Mouse (Mus musculus) spleen, adult 2 months (tissue): ENCODE results near the gene Irf2bp2. TPM values are rescaled to one million over a fixed set of nuclear protein-coding genes. Genes with fewer than 3 reads are reported as not detected.

Experiments
- DNase-seq, 2 experiments: peaks; one replicate each; pipeline versions ENCODE4 v3.0.0 to v3.0.0-alpha.2; 2012 to 2021; ENCODE audit warnings: low spot score in 2 of 2, low read depth in 1 of 2
- H3K27ac ChIP-seq: fragments of 200-500 bp; 2 replicates; pipeline ENCODE4 v1.5.1; 2012; ENCODE audit warnings: low read length, inconsistent platforms; ENCODE audit not compliant: insufficient read depth
- H3K27me3 ChIP-seq: fragments of 200-500 bp; 2 replicates; pipeline ENCODE4 v1.6.1; 2012; ENCODE audit warnings: mild to moderate bottlenecking, moderate library complexity, low read length, inconsistent platforms; ENCODE audit not compliant: control insufficient read depth, insufficient read depth
- H3K36me3 ChIP-seq: fragments of 200-500 bp; 2 replicates; pipeline ENCODE4 v1.6.1; 2012; ENCODE audit warnings: mild to moderate bottlenecking, low read length, inconsistent platforms; ENCODE audit not compliant: control insufficient read depth, insufficient read depth
- H3K4me1 ChIP-seq: fragments of 200-500 bp; 2 replicates; pipeline ENCODE4 v1.6.1; 2011; ENCODE audit warnings: inconsistent platforms; ENCODE audit not compliant: control insufficient read depth, insufficient read depth, insufficient read length
- H3K4me3 ChIP-seq: fragments of 200-500 bp; 2 replicates; pipeline ENCODE4 v1.5.1; 2011; ENCODE audit warnings: mild to moderate bottlenecking, inconsistent platforms; ENCODE audit not compliant: insufficient read depth, insufficient read length; ENCODE audit errors: extremely low read depth
- CTCF ChIP-seq: fragments of 200-500 bp; IDR thresholded peaks from 2 replicates; pipeline ENCODE4 v1.5.1; 2011; ENCODE audit warnings: mild to moderate bottlenecking, inconsistent platforms; ENCODE audit not compliant: insufficient read depth, insufficient read length, insufficient replicate concordance; ENCODE audit errors: extremely low read depth
- POLR2A ChIP-seq: fragments of 200-500 bp; IDR thresholded peaks from 2 replicates; pipeline ENCODE4 v1.6.1; 2011; ENCODE audit warnings: low read depth, low read length, inconsistent platforms
- WGBS: fragments of 180-500 bp; shearing (Covaris S2); methylation state at CpG from one replicate; pipeline ENCODE4 v1.1.7; 2018; 5-methylcytosine and 5-hydroxymethylcytosine counted together
- polyA plus RNA-seq: library from polyadenylated mRNA; depleted of rRNA; stranded (reverse); fragments of >200 nt; gene quantifications from 2 replicates; pipeline ENCODE4 v1.2.3, GENCODE M21; 2012

Gene Irf2bp2
- polyA plus RNA-seq, 1 experiment, result 49.6 TPM

DNA sequence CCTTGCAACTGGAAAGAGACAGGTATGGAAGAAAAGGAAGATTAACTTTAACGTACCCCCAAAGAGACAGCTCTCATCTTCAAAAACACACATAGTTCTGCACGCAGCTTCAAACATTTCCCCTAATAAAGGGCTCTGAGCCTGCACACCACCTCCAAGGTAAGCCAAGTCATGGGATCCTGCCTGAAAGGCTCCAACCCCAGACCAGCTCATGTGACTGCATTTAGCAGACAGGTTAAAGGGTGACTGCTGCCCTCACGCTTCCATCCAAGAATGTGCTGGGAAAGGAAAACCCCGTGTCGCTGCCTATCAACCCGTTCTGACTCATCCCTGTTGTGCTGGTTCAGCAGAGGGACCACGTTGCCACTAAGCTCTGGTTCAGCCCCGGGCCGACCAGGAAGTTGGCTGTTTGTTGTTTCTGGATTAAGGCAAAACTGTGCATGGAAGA, 1.9 kb downstream of the Irf2bp2 start:
- H3K27ac ChIP-seq, result peak overlapping the region; percentile 92
- 1% methylated on average over 9 of the region's 9 CpGs for WGBS
- H3K4me1 ChIP-seq, result peaks cover 20% of the 10 kb centered on the region
- H3K36me3 ChIP-seq, result peaks cover 16% of the 10 kb centered on the region
- peak in 1 of 2 experiments; percentile 33 for DNase-seq
- no peak for TF ChIP-seq CTCF
- TF ChIP-seq POLR2A, result no peak
- H3K4me3 ChIP-seq, result peak overlapping the region; percentile 73
- no peaks in the 10 kb centered on the region for H3K27me3 ChIP-seq

DNA sequence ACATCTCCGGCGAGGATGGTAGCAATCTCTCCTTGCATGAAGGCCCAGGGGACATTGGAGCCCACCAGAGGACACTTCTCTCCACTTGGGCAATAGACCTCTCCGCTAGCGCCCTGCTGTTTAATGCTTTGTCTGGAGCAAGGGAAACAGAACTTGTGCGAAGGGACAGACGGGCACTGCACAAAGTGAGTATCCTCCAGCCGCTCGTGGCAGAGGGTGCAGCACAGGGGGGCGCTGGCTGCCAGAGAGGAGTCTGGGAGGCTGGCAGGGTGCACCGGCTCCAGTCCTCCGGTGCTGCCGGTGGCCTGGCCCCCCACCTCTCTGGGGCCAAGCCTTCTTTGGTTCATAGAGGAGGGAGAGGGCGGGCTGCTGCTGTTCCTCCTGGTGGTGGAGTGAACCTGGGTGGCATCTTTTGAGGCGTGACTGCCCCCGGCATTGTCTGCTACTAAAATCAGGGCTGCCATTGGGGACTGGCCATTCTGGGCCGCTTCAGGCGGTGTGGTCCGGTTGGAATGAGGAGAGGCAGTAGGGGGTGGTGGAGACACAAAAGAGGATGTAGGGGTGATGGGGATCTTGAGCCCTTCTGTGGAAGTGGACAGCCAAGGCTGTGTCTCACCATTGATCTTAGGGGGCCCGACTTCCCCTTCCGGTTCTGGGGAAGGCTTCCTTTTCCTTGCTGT, 2.5 kb downstream of the Irf2bp2 start:
- TF ChIP-seq CTCF (no peak), POLR2A (no peak)
- Histone ChIP-seq H3K36me3 (peaks cover 16% of the 10 kb centered on the region), H3K4me3 (peak overlapping the region; percentile 73), H3K4me1 (peaks cover 18% of the 10 kb centered on the region), H3K27me3 (no peaks in the 10 kb centered on the region), H3K27ac (peak overlapping the region; percentile 92)
- peak in 1 of 2 experiments; percentile 46 for DNase-seq
- 1% methylated on average over 19 of the region's 20 CpGs for WGBS

DNA sequence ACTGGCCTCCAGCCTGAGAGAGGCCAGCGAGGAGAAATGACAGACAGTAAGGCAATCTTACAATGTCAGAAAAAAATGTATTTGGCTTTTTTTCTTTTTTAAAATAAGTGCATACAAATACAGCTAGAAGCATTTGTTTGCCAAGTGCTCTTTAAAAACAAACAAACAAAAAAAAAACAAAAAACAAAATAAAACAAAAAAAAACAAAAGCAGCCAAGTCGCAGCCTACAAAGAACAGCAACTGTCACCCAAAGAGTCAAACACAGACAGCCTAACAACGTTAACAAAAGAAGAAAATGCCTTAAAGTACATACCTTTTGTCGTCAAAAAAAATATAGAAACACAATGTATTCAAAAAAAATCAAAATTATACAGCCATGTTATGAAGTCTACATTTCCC, 3.2 kb downstream of the Irf2bp2 start:
- peaks cover 17% of the 10 kb centered on the region for H3K4me1 ChIP-seq
- TF ChIP-seq CTCF (no peak), POLR2A (no peak)
- 0% methylated on average over 4 of the region's 4 CpGs for WGBS
- peaks cover 16% of the 10 kb centered on the region for H3K36me3 ChIP-seq
- H3K27ac ChIP-seq, result peak overlapping the region; percentile 94
- no peak for DNase-seq
- H3K27me3 ChIP-seq, result no peaks in the 10 kb centered on the region
- peak overlapping the region; percentile 63 for H3K4me3 ChIP-seq

DNA sequence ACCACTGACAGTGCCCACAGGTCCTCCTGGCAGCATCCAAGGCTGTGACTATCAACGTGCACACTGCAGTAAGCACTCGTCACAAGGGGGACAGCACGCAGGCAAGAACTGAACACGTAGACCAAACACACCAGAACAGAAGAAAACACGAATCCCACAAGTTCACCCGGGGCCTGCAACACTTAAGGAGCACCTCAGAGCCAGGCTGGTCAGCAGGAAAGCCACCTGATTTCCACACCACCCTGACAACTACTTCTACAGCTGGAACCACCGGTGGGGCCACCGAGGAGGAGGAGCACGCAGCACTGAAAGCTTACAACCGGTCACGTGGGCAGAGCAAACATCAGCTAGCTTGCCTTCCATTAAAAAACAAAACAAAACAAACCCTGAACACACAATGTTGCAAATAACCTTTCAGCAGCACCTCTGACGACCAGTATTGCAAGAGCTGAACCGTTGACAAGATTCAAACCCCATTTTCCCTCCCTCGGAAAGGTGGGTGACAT, 3.7 kb downstream of the Irf2bp2 start:
- peak overlapping the region; percentile 63 for H3K4me3 ChIP-seq
- H3K36me3 ChIP-seq, result peaks cover 16% of the 10 kb centered on the region
- DNase-seq, result peak in 1 of 2 experiments; percentile 65
- under 1% methylated on average over 14 of the region's 14 CpGs for WGBS
- no peaks in the 10 kb centered on the region for H3K27me3 ChIP-seq
- no peak for TF ChIP-seq CTCF
- no peak for TF ChIP-seq POLR2A
- H3K4me1 ChIP-seq, result peaks cover 17% of the 10 kb centered on the region
- peak overlapping the region; percentile 94 for H3K27ac ChIP-seq

DNA sequence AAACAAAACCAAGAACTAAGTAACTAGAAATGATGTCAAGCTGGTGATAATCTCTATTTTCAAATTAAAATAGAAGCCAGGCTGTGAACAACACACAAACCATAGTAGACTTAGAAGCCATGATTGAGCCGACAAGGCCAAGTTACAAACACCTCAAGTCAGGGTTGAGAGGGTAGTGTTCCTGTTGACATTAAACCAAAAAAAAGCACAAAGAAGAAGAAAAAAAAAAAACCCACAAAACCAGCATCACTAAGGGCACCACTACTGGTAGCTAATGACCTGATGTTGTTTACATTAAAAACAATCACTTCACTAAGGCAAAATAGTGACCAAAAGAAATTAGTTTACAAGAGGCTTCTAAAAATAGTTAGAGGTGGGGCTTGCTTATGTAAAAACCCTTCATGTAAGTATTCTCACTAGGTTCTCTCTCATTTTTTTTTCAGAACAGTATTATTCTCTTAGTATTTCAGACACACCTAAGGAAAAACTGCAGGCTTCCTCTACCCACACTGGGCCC, 4.2 kb downstream of the Irf2bp2 start:
- Histone ChIP-seq H3K4me3 (peak overlapping the region; percentile 63), H3K36me3 (peaks cover 16% of the 10 kb centered on the region), H3K4me1 (peaks cover 22% of the 10 kb centered on the region), H3K27ac (peak overlapping the region; percentile 94), H3K27me3 (no peaks in the 10 kb centered on the region)
- WGBS, result 0% methylated on average over 1 of the region's 1 CpGs
- DNase-seq, result no peak
- TF ChIP-seq CTCF, result no peak
- no peak for TF ChIP-seq POLR2A

DNA sequence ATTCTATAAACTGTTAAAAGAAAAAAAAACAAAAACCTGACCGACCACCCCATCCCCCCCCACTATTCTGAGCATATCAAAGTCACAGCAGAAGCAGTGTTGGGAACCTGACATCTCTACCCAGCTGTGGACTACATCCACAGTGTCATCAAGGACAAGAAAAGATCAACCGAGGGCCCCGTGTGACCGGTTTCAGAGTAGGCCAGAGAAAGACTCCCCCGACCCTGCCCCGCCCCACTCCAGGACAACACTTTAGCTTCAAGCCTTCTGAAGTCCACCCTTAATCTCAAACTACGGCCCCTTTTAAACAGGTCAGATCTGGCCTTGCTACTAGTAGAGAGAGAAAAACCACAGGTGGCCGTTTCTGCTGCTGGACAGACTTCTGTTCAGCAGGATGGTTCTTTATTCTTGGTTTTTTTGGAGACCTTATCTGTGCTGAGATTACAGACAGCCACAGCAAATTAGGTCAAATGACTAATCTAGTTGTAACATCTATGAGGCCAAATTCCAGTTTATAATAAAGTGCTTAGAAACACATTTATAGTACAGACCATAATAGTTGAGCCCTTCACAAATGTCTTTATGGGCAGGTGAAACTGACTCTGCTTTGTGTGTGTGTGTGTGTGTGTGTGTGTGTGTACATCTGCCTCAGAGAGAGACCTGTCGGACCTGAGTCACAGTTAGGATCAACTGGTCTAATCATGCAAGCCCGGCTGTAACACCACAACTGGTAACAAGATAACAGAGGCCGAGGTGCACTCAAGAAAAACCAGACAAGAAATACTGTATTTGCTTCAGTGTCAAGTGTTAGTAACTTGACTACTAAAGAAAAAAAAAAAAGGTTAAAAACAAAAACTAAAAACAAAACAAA, 4.9 kb downstream of the Irf2bp2 start:
- H3K4me1 ChIP-seq, result peaks cover 23% of the 10 kb centered on the region
- peak overlapping the region; percentile 41; the same call in 1 of the 2 replicates for H3K4me3 ChIP-seq
- WGBS, result 3% methylated on average over 11 of the region's 11 CpGs
- H3K36me3 ChIP-seq, result peaks cover 16% of the 10 kb centered on the region
- no peaks in the 10 kb centered on the region for H3K27me3 ChIP-seq
- DNase-seq, result no peak
- H3K27ac ChIP-seq, result peak overlapping the region; percentile 88
- TF ChIP-seq POLR2A, result no peak
- TF ChIP-seq CTCF, result no peak
